Mouse (Mus musculus) layer of hippocampus, postnatal 14 days (tissue): ENCODE results near the gene Minpp1. TPM values are rescaled to one million over a fixed set of nuclear protein-coding genes. Genes with fewer than 3 reads are reported as not detected.

ENCODE experiments used
- DNase-seq, 2 experiments: peaks; one replicate each; pipeline ENCODE4 v3.0.0; 2021 to 2022; ENCODE audit warnings: low spot score in 2 of 2, mixed read lengths in 1 of 2
- total RNA-seq, 2 experiments: library from RNA; stranded (reverse); gene quantifications; 2 replicates each; pipeline ENCODE4 v1.2.3; 2021

The Minpp1 gene
- total RNA-seq, 2 experiments from 2014 or later, result 50.3 to 52.0 TPM

- no peak for DNase-seq
Observed at GRCm38 (mm10) chr19:32523769-32524515, 38.4 kb downstream of the Minpp1 start.

- no peak for DNase-seq
Observed at GRCm38 (mm10) chr19:32524516-32524860, 38.9 kb downstream of the Minpp1 start.

- no peak for DNase-seq
Observed at GRCm38 (mm10) chr19:32527139-32527538, 41.6 kb downstream of the Minpp1 start.

- no peak for DNase-seq
Observed at GRCm38 (mm10) chr19:32528723-32529122, 43.2 kb downstream of the Minpp1 start.

GRCm38 (mm10) chr19:32529252-32529942 is 43.8 kb downstream of the Minpp1 start:
- DNase-seq, result no peak

GRCm38 (mm10) chr19:32530296-32530695 is 44.7 kb downstream of the Minpp1 start:
- peak in 1 of 2 experiments; percentile 8 for DNase-seq

- DNase-seq, result no peak
Observed at GRCm38 (mm10) chr19:32532331-32532730, 46.8 kb downstream of the Minpp1 start.

- DNase-seq, result no peak
Observed at GRCm38 (mm10) chr19:32532737-32533505, 47.4 kb downstream of the Minpp1 start.

GRCm38 (mm10) chr19:32534887-32535286 is 49.3 kb downstream of the Minpp1 start:
- DNase-seq, result no peak

- no peak for DNase-seq
Observed at GRCm38 (mm10) chr19:32542784-32543490, 57.4 kb downstream of the Minpp1 start.

- no peak for DNase-seq
Observed at GRCm38 (mm10) chr19:32547396-32547795, 61.8 kb downstream of the Minpp1 start.

GRCm38 (mm10) chr19:32548202-32548601 is 62.6 kb downstream of the Minpp1 start:
- peak; percentile 5 to 25 for DNase-seq

- no peak for DNase-seq
Observed at GRCm38 (mm10) chr19:32550446-32550845, 64.9 kb downstream of the Minpp1 start.

GRCm38 (mm10) chr19:32551442-32551841 is 65.9 kb downstream of the Minpp1 start:
- DNase-seq, result no peak

GRCm38 (mm10) chr19:32552106-32552505 is 66.5 kb downstream of the Minpp1 start:
- no peak for DNase-seq

GRCm38 (mm10) chr19:32553310-32553709 is 67.7 kb downstream of the Minpp1 start:
- no peak for DNase-seq

- DNase-seq, result peak; percentile 20 to 54
Observed at GRCm38 (mm10) chr19:32555257-32555656, 69.7 kb downstream of the Minpp1 start.
